Mouse (Mus musculus) megakaryocyte-erythroid progenitor cell, adult 5-6 weeks (primary cell): ENCODE measurements at regions not wholly inside any gene's neighbourhood (a gene's known extent, or its start where the extent isn't known, plus 50 kb on each side); places are given as distances from the start of the nearest gene placed in this dataset.

Experiments used
- ATAC-seq: replicated peaks from 2 replicates; pipeline ENCODE4 v1.8.0; 2016; ENCODE audit warnings: mild to moderate bottlenecking, inconsistent platforms; ENCODE audit not compliant: severe bottlenecking, poor library complexity, low FRiP score, low TSS enrichment

GRCm38 (mm10) chr1:143065493-143065892 is 575.0 kb upstream of the B3galt2 start:
- no peak for ATAC-seq

GRCm38 (mm10) chr1:143071781-143072382 is 568.6 kb upstream of the B3galt2 start:
- ATAC-seq, result no peak

DNA sequence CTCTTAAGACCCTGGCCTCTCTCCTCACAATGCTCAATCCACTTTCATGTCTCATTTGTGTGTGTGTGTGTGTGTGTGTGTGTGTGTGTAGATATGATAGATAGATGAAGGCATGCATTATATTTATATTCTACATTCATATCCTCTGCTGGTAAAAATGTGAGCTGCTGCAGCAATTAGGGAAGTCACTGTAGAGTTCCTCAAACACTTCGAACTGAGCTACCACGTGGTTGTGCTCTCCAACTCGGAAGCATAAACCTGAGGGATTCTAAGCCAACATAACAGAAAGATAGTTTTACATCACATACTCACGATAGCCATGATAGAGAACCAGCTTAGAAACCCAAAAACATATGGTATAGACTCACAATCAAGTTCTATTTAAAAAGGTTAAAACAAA is 565.5 kb upstream of the B3galt2 start:
- no peak for ATAC-seq

- no peak for ATAC-seq
Measured at GRCm38 (mm10) chr1:143080441-143080840, 560.0 kb upstream of the B3galt2 start.

DNA sequence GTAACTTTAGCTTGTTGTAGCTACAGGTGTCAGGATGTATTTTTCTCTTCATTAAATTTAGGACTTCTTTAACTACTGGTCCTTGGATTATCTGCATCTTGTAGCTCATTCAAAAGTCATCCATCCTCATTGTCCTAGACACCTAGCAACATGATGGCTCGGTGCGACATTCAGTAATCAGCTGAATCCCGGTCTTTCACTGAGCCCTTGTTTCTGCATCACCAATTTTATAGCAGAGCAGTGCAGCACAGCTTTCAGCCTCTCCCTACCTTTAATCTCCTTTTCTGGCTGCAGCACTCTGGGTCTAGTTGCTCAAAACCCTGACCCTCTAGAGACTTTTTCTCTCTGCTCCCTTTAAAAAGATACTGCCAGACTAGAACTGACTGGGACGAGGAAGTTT is 543.6 kb upstream of the B3galt2 start:
- no peak for ATAC-seq

DNA sequence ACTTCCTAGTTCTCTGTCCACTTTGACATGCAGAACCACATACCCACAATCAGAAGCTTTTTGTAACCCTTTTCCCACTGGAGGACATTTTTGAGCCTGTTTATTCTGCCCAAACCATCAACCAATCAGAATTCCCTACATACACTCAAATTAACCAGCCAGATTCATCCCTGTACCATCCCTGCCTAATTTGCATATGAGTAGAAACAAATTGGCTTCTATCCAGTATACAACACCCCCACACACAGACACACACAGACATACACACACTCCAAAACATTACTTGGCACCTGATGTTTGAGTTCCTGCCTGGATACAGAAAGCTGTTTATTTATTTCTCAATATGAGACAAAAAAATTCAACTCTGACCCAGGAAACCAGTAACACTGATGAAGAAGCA is 542.2 kb upstream of the B3galt2 start:
- no peak for ATAC-seq

- ATAC-seq, result no peak
Measured at GRCm38 (mm10) chr1:143122185-143122584, 518.3 kb upstream of the B3galt2 start.

GRCm38 (mm10) chr1:143130257-143130656 is 510.2 kb upstream of the B3galt2 start:
- no peak for ATAC-seq

DNA sequence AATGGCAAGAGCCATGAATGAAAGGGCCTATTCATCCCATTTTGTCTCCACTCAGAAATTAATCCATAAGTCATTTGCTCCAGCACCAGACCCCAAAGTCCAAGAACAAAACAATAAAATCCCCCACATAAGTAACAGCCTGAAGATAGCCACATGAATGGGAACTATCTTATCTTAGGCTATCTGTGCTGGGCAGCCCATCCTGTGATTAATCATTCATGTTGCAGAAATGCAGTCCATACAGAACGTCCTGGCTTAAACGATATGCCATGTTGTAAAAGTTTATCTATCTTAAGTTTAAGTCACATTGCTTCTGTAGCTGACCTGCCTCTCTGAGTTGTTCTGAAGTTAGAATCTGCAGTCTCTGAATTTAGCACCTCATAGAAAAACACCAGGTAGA is 507.7 kb upstream of the B3galt2 start:
- no peak for ATAC-seq

DNA sequence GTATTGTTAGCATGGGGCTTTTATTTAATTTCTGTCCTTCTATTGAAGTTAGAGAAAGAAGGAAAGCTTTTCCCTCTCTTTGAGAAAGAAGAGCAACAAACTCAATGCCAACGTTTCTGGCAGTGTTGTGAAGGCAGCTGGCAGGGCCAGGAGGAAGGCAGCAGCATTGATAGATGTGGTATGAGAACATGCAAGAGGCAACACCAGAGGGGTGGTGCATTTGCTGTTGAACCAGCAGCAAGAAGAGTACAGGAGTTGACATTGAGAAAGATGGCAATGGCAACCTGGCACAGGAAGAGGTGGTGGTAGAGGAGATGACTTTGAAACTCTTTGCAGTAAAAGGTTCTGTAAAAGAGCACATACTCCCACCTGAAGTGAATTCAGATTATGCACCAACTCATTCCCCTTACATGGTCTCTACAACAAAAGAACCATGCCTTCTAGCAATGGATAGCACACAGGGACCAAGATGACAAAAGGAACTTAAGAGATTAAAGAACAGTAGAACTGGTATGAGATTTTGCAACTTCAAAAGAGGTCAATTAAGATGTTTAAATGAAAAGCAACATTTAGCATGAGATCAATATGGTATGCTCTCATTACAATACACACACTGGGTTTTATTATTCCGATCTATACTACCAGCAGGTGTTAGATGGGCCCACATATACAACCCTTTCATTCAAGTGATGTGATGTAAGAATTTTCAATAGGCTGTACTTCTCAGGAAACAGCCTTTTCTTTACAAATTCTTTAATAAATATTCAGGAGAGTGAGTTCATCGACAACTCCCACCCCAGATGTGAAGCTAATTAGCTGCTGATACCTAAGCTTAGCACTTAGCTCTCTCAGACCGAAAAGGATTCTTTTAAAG is 495.1 kb upstream of the B3galt2 start:
- ATAC-seq, result no peak

DNA sequence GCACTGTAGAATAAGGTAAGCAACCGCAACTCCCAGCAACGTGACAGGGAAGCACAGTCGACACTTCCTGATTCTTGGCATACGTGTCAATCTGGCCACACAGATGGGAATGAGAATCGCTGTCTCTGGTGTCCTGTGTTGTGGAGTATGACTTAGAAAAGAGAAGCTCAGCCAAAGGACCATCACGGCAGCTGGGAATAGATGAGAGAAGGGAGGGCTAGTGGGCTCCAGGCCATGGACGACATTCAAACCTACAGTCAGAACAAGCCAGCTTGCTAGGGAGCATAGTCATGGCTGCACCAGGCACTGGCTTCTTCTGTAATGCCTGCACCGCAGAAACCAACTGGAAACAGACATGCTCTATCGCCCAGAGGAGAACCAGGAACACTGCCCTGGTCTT is 469.2 kb upstream of the B3galt2 start:
- ATAC-seq, result no peak

GRCm38 (mm10) chr1:143173836-143174235 is 466.6 kb upstream of the B3galt2 start:
- ATAC-seq, result no peak

DNA sequence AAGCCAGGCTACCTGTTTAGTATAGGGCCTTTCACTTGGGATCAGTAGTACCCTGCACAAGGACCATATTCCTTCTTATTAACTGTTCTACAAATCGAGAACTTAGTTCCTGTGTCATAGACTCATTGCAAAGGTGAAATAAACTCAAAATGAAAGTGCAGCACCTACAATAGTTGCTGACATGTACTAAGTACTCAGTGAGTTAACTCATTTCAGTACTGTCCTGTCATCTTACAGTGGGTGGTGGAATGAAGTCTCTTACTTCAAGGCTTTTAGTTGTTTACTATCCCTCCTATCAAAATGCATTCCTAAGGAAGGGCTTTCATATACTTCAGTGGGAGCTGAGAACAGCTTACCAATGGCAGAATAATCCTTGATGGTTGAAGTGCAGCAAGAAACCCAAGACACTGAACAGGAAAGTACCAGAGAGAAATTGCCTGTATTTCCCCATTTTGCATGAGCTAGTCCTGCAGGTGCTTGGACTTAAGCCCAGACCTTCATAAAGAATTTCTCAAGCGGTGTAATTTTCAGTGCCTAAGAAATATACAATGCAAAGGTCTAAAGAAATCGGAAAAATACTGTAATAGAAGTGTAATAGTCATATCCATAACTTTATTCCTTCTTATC is 448.2 kb upstream of the B3galt2 start:
- ATAC-seq, result no peak

- no peak for ATAC-seq
Measured at GRCm38 (mm10) chr1:143200213-143200889, 440.1 kb upstream of the B3galt2 start.

DNA sequence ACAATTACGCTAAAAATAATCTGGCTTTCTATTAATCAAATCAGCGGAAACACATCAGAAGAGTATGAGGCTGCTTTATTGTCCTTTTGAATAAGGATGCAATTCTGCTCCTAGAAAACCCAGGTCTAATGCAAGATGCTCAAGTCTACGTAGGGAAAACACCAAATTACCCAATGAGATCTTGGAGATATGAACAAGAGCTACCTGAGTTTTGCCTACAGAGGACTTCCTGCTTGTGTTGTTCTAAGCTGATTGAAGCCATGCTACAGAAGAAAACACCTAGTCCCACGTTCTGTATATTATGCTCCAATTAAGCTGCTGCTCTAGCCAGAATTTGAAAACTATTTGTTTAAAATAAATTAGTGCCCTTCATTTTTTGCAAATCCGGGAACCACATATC is 439.5 kb upstream of the B3galt2 start:
- ATAC-seq, result no peak

- no peak for ATAC-seq
Measured at GRCm38 (mm10) chr1:143202182-143202581, 438.3 kb upstream of the B3galt2 start.

GRCm38 (mm10) chr1:143204070-143204469 is 436.4 kb upstream of the B3galt2 start:
- ATAC-seq, result no peak

GRCm38 (mm10) chr1:143206995-143207394 is 433.5 kb upstream of the B3galt2 start:
- no peak for ATAC-seq

GRCm38 (mm10) chr1:143207399-143208065 is 432.9 kb upstream of the B3galt2 start:
- ATAC-seq, result no peak

DNA sequence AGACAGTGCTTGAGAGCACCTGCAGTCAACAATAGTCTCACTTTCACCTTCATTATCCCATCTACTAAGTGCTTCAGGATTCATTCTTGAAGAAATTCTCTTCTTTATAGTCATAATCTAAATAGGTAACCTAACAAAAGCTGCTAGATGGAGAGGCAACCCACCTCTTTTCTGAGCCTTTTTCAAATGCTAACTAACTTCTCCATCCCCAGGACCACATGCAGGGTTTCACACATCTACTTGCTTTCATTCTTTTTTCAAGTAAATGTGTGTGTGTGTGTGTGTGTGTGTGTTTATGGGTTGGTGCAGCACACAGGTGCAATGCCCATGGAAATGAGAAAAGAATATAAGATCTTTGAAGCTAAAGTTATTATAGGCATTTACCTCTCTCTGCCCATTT is 423.1 kb upstream of the B3galt2 start:
- no peak for ATAC-seq
